Mouse (Mus musculus): ENCODE measurements at regions not wholly inside any gene's neighbourhood (a gene's known extent, or its start where the extent isn't known, plus 50 kb on each side); places are given as distances from the start of the nearest gene placed in this dataset.
A peak's percentile ranks its signal among the peaks of the same experiment; 100 is the strongest.

DNA sequence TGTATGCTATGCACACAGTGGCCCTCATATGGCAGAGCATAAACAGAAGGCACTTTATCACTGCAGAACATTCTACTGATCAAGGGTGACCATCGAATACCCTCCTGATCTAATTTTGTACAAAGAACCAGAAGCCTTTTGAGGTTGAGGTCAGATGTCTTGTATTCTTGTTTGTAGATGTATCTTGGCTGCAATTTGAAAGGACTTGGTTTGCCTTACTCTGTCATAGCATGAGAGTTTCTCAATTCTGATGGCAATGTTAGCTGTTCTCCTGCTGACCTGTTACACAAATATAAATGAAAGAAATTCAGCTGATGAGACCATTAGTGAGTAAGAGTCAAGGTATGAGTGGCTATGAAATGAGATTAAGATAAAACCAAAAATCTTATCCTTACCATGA is 199.1 kb upstream of the Aldoart1 start:
- no peak overlapping the region for H3K4me2 ChIP-seq (ENCODE audit: low read depth, low read length)
- no peak overlapping the region for H3K27ac ChIP-seq
- no peaks in the 10 kb centered on the region for H3K36me3 ChIP-seq (ENCODE audit: insufficient read depth, low read length)
- 87% methylated on average over 1 of the region's 1 CpGs for WGBS
- no peaks in the 10 kb centered on the region for H3K27me3 ChIP-seq (ENCODE audit: insufficient read depth, low read length)
- TF ChIP-seq CTCF (IDR thresholded peaks at IDR 0.05; ENCODE audit: low read depth): no peak
- no peak for DNase-seq (ENCODE audit: low spot score)
- H3K9ac ChIP-seq (replicated peaks; ENCODE audit: low read length): no peak overlapping the region
- ATAC-seq: no peak
- no peak overlapping the region for H3K4me3 ChIP-seq (ENCODE audit: low read length)
- no peaks in the 10 kb centered on the region for H3K9me3 ChIP-seq (ENCODE audit: low read length)
- H3K4me1 ChIP-seq (ENCODE audit: insufficient read depth, low read length): no peaks in the 10 kb centered on the region

GRCm38 (mm10) chr4:73047804-73048203 is 195.4 kb upstream of the Aldoart1 start:
- no peak overlapping the region for H3K9ac ChIP-seq (replicated peaks; ENCODE audit: low read length)
- no peaks in the 10 kb centered on the region for H3K4me1 ChIP-seq (ENCODE audit: insufficient read depth, low read length)
- no peak overlapping the region for H3K4me3 ChIP-seq (ENCODE audit: low read length)
- H3K36me3 ChIP-seq (ENCODE audit: insufficient read depth, low read length): no peaks in the 10 kb centered on the region
- no peaks in the 10 kb centered on the region for H3K27me3 ChIP-seq (ENCODE audit: insufficient read depth, low read length)
- WGBS: 33% methylated on average over 2 of the region's 2 CpGs
- DNase-seq (ENCODE audit: low spot score) (peak; percentile 5), ATAC-seq (no peak; the same call in 1 of the 2 replicates)
- H3K27ac ChIP-seq: no peak overlapping the region
- H3K9me3 ChIP-seq (ENCODE audit: low read length): no peaks in the 10 kb centered on the region
- no peak for TF ChIP-seq CTCF (IDR thresholded peaks at IDR 0.05; ENCODE audit: low read depth)
- no peak overlapping the region for H3K4me2 ChIP-seq (ENCODE audit: low read depth, low read length)

DNA sequence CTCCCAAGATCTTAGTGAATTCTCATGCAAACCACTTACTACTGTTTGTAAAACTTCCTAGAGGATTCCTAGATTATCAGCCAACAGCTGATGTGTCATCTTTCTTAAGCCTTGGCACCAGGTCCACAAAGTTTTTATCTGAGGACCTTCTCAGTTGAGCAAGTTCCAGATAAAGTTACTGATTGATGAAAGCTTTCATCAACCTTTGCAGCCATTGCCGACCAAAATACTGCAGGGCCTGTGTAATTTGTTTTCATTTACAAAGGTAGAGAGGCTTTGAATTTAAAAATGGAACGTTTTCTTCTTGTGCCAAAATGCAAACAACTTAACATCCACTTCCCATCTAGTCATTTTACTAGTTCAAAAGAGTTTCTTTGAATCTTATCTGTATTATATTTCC is 191.9 kb upstream of the Aldoart1 start:
- Histone ChIP-seq H3K9ac (replicated peaks; ENCODE audit: low read length) (no peak overlapping the region), H3K4me3 (ENCODE audit: low read length) (no peak overlapping the region), H3K4me1 (ENCODE audit: insufficient read depth, low read length) (no peaks in the 10 kb centered on the region), H3K4me2 (ENCODE audit: low read depth, low read length) (no peak overlapping the region), H3K9me3 (ENCODE audit: low read length) (no peaks in the 10 kb centered on the region), H3K27ac (no peak overlapping the region), H3K36me3 (ENCODE audit: insufficient read depth, low read length) (no peaks in the 10 kb centered on the region), H3K27me3 (ENCODE audit: insufficient read depth, low read length) (no peaks in the 10 kb centered on the region)
- WGBS: 48% methylated on average over 2 of the region's 2 CpGs
- ATAC-seq: no peak
- no peak for DNase-seq (ENCODE audit: low spot score)
- no peak for TF ChIP-seq CTCF (IDR thresholded peaks at IDR 0.05; ENCODE audit: low read depth)

DNA sequence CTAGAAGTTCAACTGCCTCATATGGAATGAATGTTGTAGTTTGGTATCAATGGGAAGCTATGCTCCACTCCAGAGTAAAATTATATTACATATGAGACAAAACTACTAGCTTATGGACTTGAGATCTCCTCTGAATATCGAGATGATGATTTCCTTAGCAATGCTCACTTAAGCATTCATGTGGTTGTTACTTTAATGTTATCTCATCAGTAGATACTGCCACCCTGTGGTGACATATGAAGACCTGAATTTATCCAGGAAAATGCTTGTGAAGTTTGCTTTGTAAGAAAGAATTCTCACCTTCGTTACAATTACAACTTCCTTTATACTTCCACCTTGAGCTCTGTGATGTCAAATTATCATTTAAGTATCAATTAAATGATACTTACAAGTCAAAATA is 190.2 kb upstream of the Aldoart1 start:
- no peak overlapping the region for H3K4me3 ChIP-seq (ENCODE audit: low read length)
- H3K9me3 ChIP-seq (ENCODE audit: low read length): no peaks in the 10 kb centered on the region
- peak; percentile 90 for DNase-seq (ENCODE audit: low spot score)
- no peak overlapping the region for H3K27ac ChIP-seq
- no peaks in the 10 kb centered on the region for H3K27me3 ChIP-seq (ENCODE audit: insufficient read depth, low read length)
- peak; percentile 85 for TF ChIP-seq CTCF (IDR thresholded peaks at IDR 0.05; ENCODE audit: low read depth)
- ATAC-seq: no peak
- H3K4me2 ChIP-seq (ENCODE audit: low read depth, low read length): no peak overlapping the region
- WGBS: 8% methylated on average over 2 of the region's 2 CpGs
- H3K9ac ChIP-seq (replicated peaks; ENCODE audit: low read length): no peak overlapping the region
- no peaks in the 10 kb centered on the region for H3K36me3 ChIP-seq (ENCODE audit: insufficient read depth, low read length)
- no peaks in the 10 kb centered on the region for H3K4me1 ChIP-seq (ENCODE audit: insufficient read depth, low read length)

DNA sequence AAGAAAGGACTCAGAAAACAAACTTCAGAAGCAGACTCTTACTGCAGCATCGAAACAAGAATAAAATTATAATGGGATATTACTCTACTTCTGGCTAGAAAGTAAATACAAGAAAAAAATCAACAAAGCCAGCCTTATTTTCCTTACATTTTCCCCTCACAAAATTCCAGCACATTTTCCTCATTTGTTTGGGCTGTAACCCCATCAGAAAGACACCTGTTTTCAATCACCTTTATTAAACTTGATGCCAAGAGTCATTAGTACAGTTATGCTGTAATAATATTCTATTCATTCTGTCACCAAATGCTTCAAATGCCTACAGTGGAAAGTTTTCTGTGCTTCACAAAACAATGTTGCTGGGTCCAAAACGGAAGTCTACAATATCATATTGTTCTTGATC is 189.1 kb upstream of the Aldoart1 start:
- H3K9ac ChIP-seq (replicated peaks; ENCODE audit: low read length): no peak overlapping the region
- H3K4me3 ChIP-seq (ENCODE audit: low read length): no peak overlapping the region
- no peak for TF ChIP-seq CTCF (IDR thresholded peaks at IDR 0.05; ENCODE audit: low read depth)
- DNase-seq (ENCODE audit: low spot score) (no peak), ATAC-seq (no peak)
- H3K36me3 ChIP-seq (ENCODE audit: insufficient read depth, low read length): no peaks in the 10 kb centered on the region
- no peaks in the 10 kb centered on the region for H3K27me3 ChIP-seq (ENCODE audit: insufficient read depth, low read length)
- no peaks in the 10 kb centered on the region for H3K4me1 ChIP-seq (ENCODE audit: insufficient read depth, low read length)
- no peak overlapping the region for H3K4me2 ChIP-seq (ENCODE audit: low read depth, low read length)
- H3K27ac ChIP-seq: no peak overlapping the region
- H3K9me3 ChIP-seq (ENCODE audit: low read length): no peaks in the 10 kb centered on the region
- 84% methylated on average over 2 of the region's 2 CpGs for WGBS

GRCm38 (mm10) chr4:72997686-72998085 is 145.3 kb upstream of the Aldoart1 start:
- Histone ChIP-seq H3K9me3 (ENCODE audit: low read length) (no peaks in the 10 kb centered on the region), H3K36me3 (ENCODE audit: insufficient read depth, low read length) (no peaks in the 10 kb centered on the region), H3K9ac (replicated peaks; ENCODE audit: low read length) (no peak overlapping the region), H3K4me1 (ENCODE audit: insufficient read depth, low read length) (no peaks in the 10 kb centered on the region), H3K4me3 (ENCODE audit: low read length) (no peak overlapping the region), H3K4me2 (ENCODE audit: low read depth, low read length) (no peak overlapping the region), H3K27me3 (ENCODE audit: insufficient read depth, low read length) (no peaks in the 10 kb centered on the region), H3K27ac (no peak overlapping the region)
- peak; percentile 68 for DNase-seq (ENCODE audit: low spot score)
- WGBS: 63% methylated on average over 1 of the region's 1 CpGs
- TF ChIP-seq CTCF (IDR thresholded peaks at IDR 0.05; ENCODE audit: low read depth): no peak
- 0 out of 2 replicates have a peak, but pooled peaks have one; percentile 27 for ATAC-seq

- Histone ChIP-seq H3K36me3 (ENCODE audit: insufficient read depth, low read length) (no peaks in the 10 kb centered on the region), H3K27ac (no peak overlapping the region), H3K4me2 (ENCODE audit: low read depth, low read length) (no peak overlapping the region), H3K27me3 (ENCODE audit: insufficient read depth, low read length) (no peaks in the 10 kb centered on the region), H3K4me3 (ENCODE audit: low read length) (no peak overlapping the region), H3K9ac (replicated peaks; ENCODE audit: low read length) (no peak overlapping the region), H3K4me1 (ENCODE audit: insufficient read depth, low read length) (no peaks in the 10 kb centered on the region), H3K9me3 (ENCODE audit: low read length) (no peaks in the 10 kb centered on the region)
- WGBS: 68% methylated on average over 2 of the region's 2 CpGs
- TF ChIP-seq CTCF (IDR thresholded peaks at IDR 0.05; ENCODE audit: low read depth): no peak
- no peak for ATAC-seq
- no peak for DNase-seq (ENCODE audit: low spot score)
Observed at GRCm38 (mm10) chr4:72996102-72996501, 143.7 kb upstream of the Aldoart1 start.
